16 mouse cellular contexts compared by ENCODE assay signal in the genomic region with DNA sequence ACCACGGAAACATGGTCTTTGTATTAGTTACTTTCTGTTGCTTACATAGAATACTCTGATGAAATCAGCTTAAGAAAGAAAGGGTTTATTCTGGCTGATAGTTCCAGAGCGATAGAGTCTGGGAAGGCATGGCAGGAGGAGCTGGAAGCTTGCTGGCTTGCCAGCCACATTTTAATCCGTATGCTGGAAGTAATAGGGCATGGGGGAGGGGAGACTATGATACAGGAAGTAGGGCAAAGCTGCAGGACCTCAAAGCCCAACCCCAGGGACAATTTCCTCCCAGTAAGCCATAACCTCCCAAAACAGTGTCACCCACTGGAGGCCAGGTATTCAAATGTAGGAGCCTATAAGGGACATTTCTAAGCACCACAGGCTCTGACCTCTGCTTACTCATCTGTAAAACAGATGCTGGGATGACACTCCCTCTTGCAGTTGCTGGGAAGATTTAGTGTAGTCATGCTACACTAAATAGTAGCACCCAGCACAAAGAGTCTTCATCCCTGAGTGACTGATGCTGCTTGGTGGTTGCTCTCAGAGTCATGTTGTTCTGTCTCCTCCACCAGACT.
"Had no signal": no experiment of that assay in that cellular context is flagged by ENCODE, and none has a peak within 500 bp of the region (broad histone marks: within the 10 kb centered on the region; RNA-seq: fewer than 3 reads in every experiment).

No protein-coding gene starts in this region.

- H3K27ac ChIP-seq: intestine, embryonic 15.5 days; limb, embryonic 12.5 days; liver, embryonic 13.5 days; macrophage; midbrain, embryonic 10.5 days; neural tube, embryonic 12.5 days had no signal

- ATAC-seq: intestine, embryonic 15.5 days; liver, postnatal 0 days had no signal

- H3K36me3 ChIP-seq: intestine, embryonic 15.5 days; limb, embryonic 12.5 days; liver, embryonic 13.5 days; lung, embryonic 15.5 days; midbrain, embryonic 10.5 days; neural tube, embryonic 12.5 days had no signal

- H3K4me3 ChIP-seq: intestine, embryonic 15.5 days; limb, embryonic 12.5 days; liver, embryonic 13.5 days; lung, embryonic 15.5 days; midbrain, embryonic 10.5 days; neural tube, embryonic 12.5 days had no signal

- H3K27me3 ChIP-seq: intestine, embryonic 15.5 days; limb, embryonic 12.5 days; liver, embryonic 13.5 days; lung, embryonic 15.5 days; neural tube, embryonic 12.5 days had no signal

- DNase-seq: kidney, adult 18-20 months; kidney, postnatal 25 days; layer of hippocampus, adult 9-11 months; liver; liver, embryonic 13.5 days; liver, postnatal 0 days; lung, postnatal 14 days; midbrain, embryonic 14.5 days; right cerebral cortex, postnatal 14 days; thymus, postnatal 25 days had no signal

- H3K9me3 ChIP-seq: intestine, embryonic 15.5 days; limb, embryonic 12.5 days; liver, embryonic 13.5 days; lung, embryonic 15.5 days; midbrain, embryonic 10.5 days; neural tube, embryonic 12.5 days had no signal

- H3K4me1 ChIP-seq: intestine, embryonic 15.5 days; limb, embryonic 12.5 days; liver, embryonic 13.5 days; midbrain, embryonic 10.5 days; neural tube, embryonic 12.5 days had no signal
